Mouse (Mus musculus): ENCODE data around the gene Tssk4. TPM values are rescaled to one million over a fixed set of nuclear protein-coding genes. Genes with fewer than 3 reads are reported as not detected.

Gene Tssk4
- polyA plus RNA-seq, 1 experiment from 2014 or later = 0.61 TPM

DNA sequence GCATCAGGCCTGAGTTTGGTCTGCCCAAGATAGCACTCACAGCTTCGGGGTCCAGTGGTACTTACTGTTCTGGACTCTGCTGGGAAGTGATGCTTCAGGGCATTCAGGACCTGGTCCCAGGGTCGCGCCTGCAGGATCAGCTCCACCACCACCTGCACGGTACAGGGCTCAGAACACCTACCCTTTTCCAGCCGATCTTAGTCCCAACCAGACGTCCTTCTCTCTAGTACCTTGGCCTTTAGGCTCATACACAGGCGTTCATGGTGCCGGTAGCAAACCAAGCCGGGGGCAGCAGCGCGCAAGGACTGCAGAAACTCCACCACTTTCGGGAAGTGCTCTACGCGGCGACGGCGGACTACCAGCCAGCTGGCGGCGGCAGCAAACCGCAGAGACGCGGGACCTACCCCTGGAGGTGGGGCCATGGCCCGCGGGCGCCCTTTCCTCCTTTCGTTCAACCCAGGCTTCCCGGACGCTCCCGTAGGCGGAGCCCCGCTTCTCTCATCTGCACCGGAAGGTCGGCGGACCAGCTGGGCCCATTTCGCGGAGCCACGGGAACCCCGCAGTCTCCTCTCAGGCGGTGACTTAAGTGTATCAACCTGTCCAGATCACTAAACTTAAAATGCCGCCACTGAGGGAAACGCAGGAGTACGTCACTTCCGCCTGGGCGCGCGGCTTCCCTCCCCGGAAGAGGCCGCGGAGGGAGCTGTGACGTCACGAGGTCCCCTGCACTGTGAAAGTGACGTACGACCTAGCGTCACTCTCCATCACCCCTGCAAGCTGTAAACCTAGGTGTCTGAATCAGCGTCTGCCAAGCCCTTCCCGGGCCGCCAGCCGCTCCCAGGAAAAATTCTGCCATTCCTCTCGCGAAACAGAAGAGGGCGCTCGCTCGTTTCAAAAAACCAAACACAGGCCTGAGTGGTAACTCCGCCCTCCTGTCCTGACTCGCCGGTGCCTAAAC lies 31.5 kb downstream of the Tssk4 start, which contains the start of gene Tinf2:
Gene Tinf2, minus strand, starts transcription at position 661 of the 958 bp plus-strand sequence.
- Histone ChIP-seq H3K9ac (peak within 1 kb of the TSS; percentile 50), H3K27ac (replicated peaks) (peak within 1 kb of the TSS; percentile 89), H3K4me3 (replicated peaks) (peak within 1 kb of the TSS; percentile 77), H3K27me3 (no peaks in the 10 kb centered on the region), H3K4me1 (peaks cover 21% of the 10 kb centered on the region), H3K4me2 (replicated peaks) (peak within 1 kb of the TSS; percentile 79), H3K9me3 (replicated peaks) (no peaks in the 10 kb centered on the region), H3K36me3 (peaks cover 42% of the 10 kb centered on the region)
- under 1% methylated on average over 66 of the region's 66 CpGs for WGBS
- peak; percentile 97 for ATAC-seq (ENCODE audit: insufficient number of reproducible peaks, low FRiP score, low TSS enrichment, low read depth)

- Histone ChIP-seq H3K4me2 (replicated peaks) (peak overlapping the region; percentile 79), H3K27me3 (no peaks in the 10 kb centered on the region), H3K4me3 (replicated peaks) (peak overlapping the region; percentile 77), H3K9me3 (replicated peaks) (no peaks in the 10 kb centered on the region), H3K27ac (replicated peaks) (peak overlapping the region; percentile 89), H3K4me1 (peaks cover 21% of the 10 kb centered on the region), H3K36me3 (peaks cover 35% of the 10 kb centered on the region), H3K9ac (peak overlapping the region; percentile 50)
- 11% methylated on average over 3 of the region's 3 CpGs for WGBS
- peak; percentile 5; the same call in 1 of the 2 replicates for ATAC-seq (ENCODE audit: insufficient number of reproducible peaks, low FRiP score, low TSS enrichment, low read depth)
These were observed 32.1 kb downstream of the Tssk4 start for GRCm38 (mm10) chr14:55682118-55682493.

DNA sequence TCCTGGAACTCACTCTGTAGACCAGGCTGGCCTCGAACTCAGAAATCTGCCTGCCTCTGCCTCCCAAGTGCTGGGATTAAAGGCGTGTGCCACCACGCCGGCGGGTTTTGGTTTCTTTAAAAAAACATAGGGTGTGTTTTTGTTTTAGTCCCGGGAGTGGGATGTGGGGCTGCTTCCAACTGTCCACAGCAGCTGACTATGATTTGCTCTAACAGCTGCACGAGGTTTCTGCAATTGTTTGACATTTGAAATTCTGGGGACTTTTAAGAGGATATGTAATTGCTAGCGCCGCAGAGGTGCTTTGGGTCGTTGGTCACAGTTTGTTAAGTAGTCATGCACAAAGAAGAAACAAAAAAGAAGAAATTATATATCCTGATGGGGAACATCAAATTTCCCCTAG lies 39.4 kb downstream of the Tssk4 start:
- no peak overlapping the region for H3K4me3 ChIP-seq (replicated peaks)
- no peaks in the 10 kb centered on the region for H3K36me3 ChIP-seq
- H3K27ac ChIP-seq (replicated peaks) = no peak overlapping the region
- no peak for ATAC-seq (ENCODE audit: insufficient number of reproducible peaks, low FRiP score, low TSS enrichment, low read depth)
- no peak overlapping the region for H3K4me2 ChIP-seq (replicated peaks)
- H3K9me3 ChIP-seq (replicated peaks) = no peaks in the 10 kb centered on the region
- no peaks in the 10 kb centered on the region for H3K4me1 ChIP-seq
- WGBS = 49% methylated on average over 10 of the region's 10 CpGs
- H3K9ac ChIP-seq = no peak overlapping the region
- H3K27me3 ChIP-seq = no peaks in the 10 kb centered on the region

DNA sequence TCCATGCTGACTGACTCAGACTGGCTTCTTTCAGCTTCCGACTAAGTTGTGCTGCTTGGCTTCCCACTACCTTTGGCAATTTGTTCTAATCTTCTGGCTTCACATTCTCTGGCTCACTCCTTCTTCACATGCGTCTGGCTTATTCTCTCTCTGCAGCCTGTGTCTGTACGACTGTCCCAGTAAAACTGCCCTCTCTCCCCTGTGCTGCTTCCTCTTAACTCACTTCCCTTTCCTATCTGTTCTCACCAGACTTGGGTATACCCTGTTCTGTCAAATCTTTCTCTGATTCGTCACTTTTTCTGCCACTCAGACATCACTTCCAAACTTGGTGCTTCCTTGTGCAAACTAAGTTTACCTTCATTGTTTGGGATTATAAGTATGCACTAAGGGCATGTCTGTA lies 47.2 kb downstream of the Tssk4 start:
- WGBS = 82% methylated on average over 4 of the region's 4 CpGs
- H3K27me3 ChIP-seq = no peaks in the 10 kb centered on the region
- no peak overlapping the region for H3K27ac ChIP-seq (replicated peaks)
- H3K4me2 ChIP-seq (replicated peaks) = no peak overlapping the region
- H3K9ac ChIP-seq = no peak overlapping the region
- H3K4me1 ChIP-seq = no peaks in the 10 kb centered on the region
- no peak for ATAC-seq (ENCODE audit: insufficient number of reproducible peaks, low FRiP score, low TSS enrichment, low read depth)
- no peak overlapping the region for H3K4me3 ChIP-seq (replicated peaks)
- H3K9me3 ChIP-seq (replicated peaks) = no peaks in the 10 kb centered on the region
- H3K36me3 ChIP-seq = no peaks in the 10 kb centered on the region

- Histone ChIP-seq H3K4me3 (replicated peaks) (no peak overlapping the region), H3K4me1 (no peaks in the 10 kb centered on the region), H3K27me3 (no peaks in the 10 kb centered on the region), H3K9me3 (replicated peaks) (no peaks in the 10 kb centered on the region), H3K4me2 (replicated peaks) (no peak overlapping the region), H3K9ac (no peak overlapping the region), H3K27ac (replicated peaks) (0 out of 2 replicates have a peak overlapping the region, but pooled peaks have one; percentile 14), H3K36me3 (no peaks in the 10 kb centered on the region)
- 51% methylated on average over 9 of the region's 9 CpGs for WGBS
- no peak for ATAC-seq (ENCODE audit: insufficient number of reproducible peaks, low FRiP score, low TSS enrichment, low read depth)
These were observed 51.1 kb downstream of the Tssk4 start for GRCm38 (mm10) chr14:55701131-55701530.

Other genes with a start within 250 kb of the Tssk4 start
- 81.2 and 83.4 TPM in 2 replicates for gene Dhrs4, start 171.4 kb upstream of the Tssk4 start, polyA plus RNA-seq (2015; fragmentation: Nextera tagmentation; extraction: Ambion mirVana)
- gene Carmil3, start 159.5 kb upstream of the Tssk4 start, polyA plus RNA-seq (2015; fragmentation: Nextera tagmentation; extraction: Ambion mirVana) = 2.4 and 3.7 TPM in 2 replicates
- gene Cpne6, start 139.7 kb upstream of the Tssk4 start, polyA plus RNA-seq (2015; fragmentation: Nextera tagmentation; extraction: Ambion mirVana) = 1.1 and 1.6 TPM in 2 replicates
- not detected in 2 replicates for gene Nrl, start 125.2 kb upstream of the Tssk4 start, polyA plus RNA-seq (2015; fragmentation: Nextera tagmentation; extraction: Ambion mirVana)
- gene Pck2, start 109.9 kb upstream of the Tssk4 start, polyA plus RNA-seq (2015; fragmentation: Nextera tagmentation; extraction: Ambion mirVana) = 38.3 and 48.2 TPM in 2 replicates
- 59.3 and 61.7 TPM in 2 replicates for gene Dcaf11, start 90.2 kb upstream of the Tssk4 start, polyA plus RNA-seq (2015; fragmentation: Nextera tagmentation; extraction: Ambion mirVana)
- 1.6 and 3.0 TPM in 2 replicates for gene A730061H03Rik, start 89.8 kb upstream of the Tssk4 start, polyA plus RNA-seq (2015; fragmentation: Nextera tagmentation; extraction: Ambion mirVana)
- gene Fitm1, start 74.6 kb upstream of the Tssk4 start, polyA plus RNA-seq (2015; fragmentation: Nextera tagmentation; extraction: Ambion mirVana) = 24.8 and 29.7 TPM in 2 replicates
- gene Psme1, start 72.1 kb upstream of the Tssk4 start, polyA plus RNA-seq (2015; fragmentation: Nextera tagmentation; extraction: Ambion mirVana) = 129 and 134 TPM in 2 replicates
- gene Emc9, start 64.9 kb upstream of the Tssk4 start, polyA plus RNA-seq (2015; fragmentation: Nextera tagmentation; extraction: Ambion mirVana) = 9.7 and 11.6 TPM in 2 replicates
- 238 and 259 TPM in 2 replicates for gene Psme2, start 59.1 kb upstream of the Tssk4 start, polyA plus RNA-seq (2015; fragmentation: Nextera tagmentation; extraction: Ambion mirVana)
- gene Rnf31, start 58.5 kb upstream of the Tssk4 start, polyA plus RNA-seq (2015; fragmentation: Nextera tagmentation; extraction: Ambion mirVana) = 17.9 and 18.1 TPM in 2 replicates
- gene Irf9, start 46.6 kb upstream of the Tssk4 start, polyA plus RNA-seq (2015; fragmentation: Nextera tagmentation; extraction: Ambion mirVana) = 12.8 and 17.3 TPM in 2 replicates
- gene Rec8, start 32.1 kb upstream of the Tssk4 start, polyA plus RNA-seq (2015; fragmentation: Nextera tagmentation; extraction: Ambion mirVana) = 2.3 and 2.9 TPM in 2 replicates
- 122 and 129 TPM in 2 replicates for gene Ipo4, start 14.2 kb upstream of the Tssk4 start, polyA plus RNA-seq (2015; fragmentation: Nextera tagmentation; extraction: Ambion mirVana)
- gene Gm49378, start 12.3 kb upstream of the Tssk4 start, polyA plus RNA-seq (2015; fragmentation: Nextera tagmentation; extraction: Ambion mirVana) = 0.75 and 1.4 TPM in 2 replicates
- gene Tm9sf1, start 6.4 kb upstream of the Tssk4 start, polyA plus RNA-seq (2015; fragmentation: Nextera tagmentation; extraction: Ambion mirVana) = 114 and 118 TPM in 2 replicates
- gene Mdp1, start 10.3 kb downstream of the Tssk4 start, polyA plus RNA-seq (2015; fragmentation: Nextera tagmentation; extraction: Ambion mirVana) = 57.4 and 57.9 TPM in 2 replicates
- gene Gmpr2, start 21.8 kb downstream of the Tssk4 start, polyA plus RNA-seq (2015; fragmentation: Nextera tagmentation; extraction: Ambion mirVana) = 68.1 and 68.6 TPM in 2 replicates
- 548 and 555 TPM in 2 replicates for gene Nedd8, start 21.9 kb downstream of the Tssk4 start, polyA plus RNA-seq (2015; fragmentation: Nextera tagmentation; extraction: Ambion mirVana)
- gene Tinf2, start 31.6 kb downstream of the Tssk4 start, polyA plus RNA-seq (2015; fragmentation: Nextera tagmentation; extraction: Ambion mirVana) = 34.0 and 38.0 TPM in 2 replicates
- 27.3 and 28.0 TPM in 2 replicates for gene Tgm1, start 63.7 kb downstream of the Tssk4 start, polyA plus RNA-seq (2015; fragmentation: Nextera tagmentation; extraction: Ambion mirVana)
- gene Rabggta, start 72.1 kb downstream of the Tssk4 start, polyA plus RNA-seq (2015; fragmentation: Nextera tagmentation; extraction: Ambion mirVana) = 30.3 and 33.8 TPM in 2 replicates
- 87.3 and 90.0 TPM in 2 replicates for gene Dhrs1, start 95.5 kb downstream of the Tssk4 start, polyA plus RNA-seq (2015; fragmentation: Nextera tagmentation; extraction: Ambion mirVana)
- 37.3 and 39.0 TPM in 2 replicates for gene Nop9, start 95.5 kb downstream of the Tssk4 start, polyA plus RNA-seq (2015; fragmentation: Nextera tagmentation; extraction: Ambion mirVana)
- gene Cideb, start 108.3 kb downstream of the Tssk4 start, polyA plus RNA-seq (2015; fragmentation: Nextera tagmentation; extraction: Ambion mirVana) = 0.47 and 0.60 TPM in 2 replicates
- 0.95 and 1.4 TPM in 2 replicates for gene Ltb4r2, start 111.2 kb downstream of the Tssk4 start, polyA plus RNA-seq (2015; fragmentation: Nextera tagmentation; extraction: Ambion mirVana)
- 1.8 and 2.1 TPM in 2 replicates for gene Ltb4r1, start 115.8 kb downstream of the Tssk4 start, polyA plus RNA-seq (2015; fragmentation: Nextera tagmentation; extraction: Ambion mirVana)
- gene Adcy4, start 133.9 kb downstream of the Tssk4 start, polyA plus RNA-seq (2015; fragmentation: Nextera tagmentation; extraction: Ambion mirVana) = 17.4 and 22.2 TPM in 2 replicates
- 34.5 and 41.3 TPM in 2 replicates for gene Ripk3, start 138.7 kb downstream of the Tssk4 start, polyA plus RNA-seq (2015; fragmentation: Nextera tagmentation; extraction: Ambion mirVana)
- 106 and 115 TPM in 2 replicates for gene Nfatc4, start 173.0 kb downstream of the Tssk4 start, polyA plus RNA-seq (2015; fragmentation: Nextera tagmentation; extraction: Ambion mirVana)
- 20.8 and 25.0 TPM in 2 replicates for gene Nynrin, start 203.8 kb downstream of the Tssk4 start, polyA plus RNA-seq (2015; fragmentation: Nextera tagmentation; extraction: Ambion mirVana)
- 0.33 and 0.35 TPM in 2 replicates for gene Cbln3, start 234.2 kb downstream of the Tssk4 start, polyA plus RNA-seq (2015; fragmentation: Nextera tagmentation; extraction: Ambion mirVana)
- 18.8 and 19.9 TPM in 2 replicates for gene Khnyn, start 234.8 kb downstream of the Tssk4 start, polyA plus RNA-seq (2015; fragmentation: Nextera tagmentation; extraction: Ambion mirVana)

All from embryonic facial prominence, embryonic 15.5 days (tissue).